Mouse (Mus musculus) stomach, embryonic 16.5 days (tissue): ENCODE results near the gene Traf3. TPM values are rescaled to one million over a fixed set of nuclear protein-coding genes. Genes with fewer than 3 reads are reported as not detected.
A peak's percentile ranks its signal among the peaks of the same experiment; 100 is the strongest.

ENCODE experiments used
- ATAC-seq: fragments of 200-750 bp; cut with Nextera tagmentation; 2 replicates; pipeline ENCODE4 v1.8.0; 2017; ENCODE audit warnings: moderate number of reproducible peaks, moderate TSS enrichment; ENCODE audit not compliant: insufficient read depth, low FRiP score
- H3K27ac ChIP-seq: fragments of 300-500 bp; sonication (generic); 2 replicates; pipeline ENCODE4 v1.5.1; 2014; ENCODE audit warnings: low read length
- H3K27me3 ChIP-seq: fragments of 300-500 bp; sonication (generic); 2 replicates; pipeline ENCODE4 v1.6.1; 2014; ENCODE audit warnings: low read length, control low read depth, mixed read lengths; ENCODE audit not compliant: control insufficient read depth, insufficient read depth
- H3K36me3 ChIP-seq: fragments of 300-500 bp; sonication (generic); 2 replicates; pipeline ENCODE4 v1.6.1; 2014; ENCODE audit warnings: low read length; ENCODE audit not compliant: control insufficient read depth, insufficient read depth
- H3K4me1 ChIP-seq: fragments of 300-500 bp; sonication (generic); 2 replicates; pipeline ENCODE4 v1.6.1; 2014; ENCODE audit warnings: low read length, control low read depth, mixed read lengths; ENCODE audit not compliant: control insufficient read depth, insufficient read depth
- H3K4me2 ChIP-seq: fragments of 300-500 bp; sonication (generic); 2 replicates; pipeline ENCODE4 v1.6.1; 2014; ENCODE audit warnings: low read depth, low read length, mixed read lengths
- H3K4me3 ChIP-seq: fragments of 300-500 bp; sonication (generic); replicated peaks from 2 replicates; pipeline ENCODE4 v1.5.1; 2014; ENCODE audit warnings: mild to moderate bottlenecking, low read length
- H3K9ac ChIP-seq: fragments of 300-500 bp; sonication (generic); 2 replicates; pipeline ENCODE4 v1.6.1; 2014; ENCODE audit warnings: low read length
- H3K9me3 ChIP-seq: fragments of 300-500 bp; sonication (generic); replicated peaks from 2 replicates; pipeline ENCODE4 v1.6.1; 2016; ENCODE audit warnings: low read length, control low read depth; ENCODE audit not compliant: control insufficient read depth
- WGBS: fragments of 180-500 bp; shearing (Covaris S2); extraction: QIAGEN DNeasy Blood & Tissue Kit; methylation state at CpG from one replicate; pipeline ENCODE4 v1.1.7; 2014; 5-methylcytosine and 5-hydroxymethylcytosine counted together
- polyA plus RNA-seq: library from polyadenylated mRNA; unstranded; fragments of >200 nt; fragmentation: Nextera tagmentation; extraction: Ambion mirVana; gene quantifications from 2 replicates; pipeline ENCODE4 v1.2.1, GENCODE M21; 2015

Traf3 gene
- polyA plus RNA-seq, 1 experiment from 2014 or later = 8.2 TPM

DNA sequence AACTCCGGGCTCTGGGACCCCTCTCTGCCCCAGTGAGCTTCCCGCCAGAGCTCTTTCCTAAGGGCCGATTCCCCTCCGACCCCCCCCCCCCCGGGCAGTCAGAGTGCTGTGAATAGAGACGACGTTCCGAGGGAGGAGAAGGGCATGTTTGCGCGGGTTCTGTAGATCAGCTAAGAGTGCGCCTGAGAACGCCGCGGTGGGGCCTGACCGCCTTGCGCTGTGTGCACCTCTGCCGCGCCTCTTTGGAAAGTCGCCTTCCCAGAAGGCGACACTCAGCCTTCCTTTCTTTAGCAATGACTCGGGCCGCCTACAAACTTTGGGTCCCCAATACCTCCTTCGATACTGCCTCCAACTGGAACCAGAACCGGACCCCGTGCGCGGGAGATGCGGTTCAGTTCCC is 105.2 kb downstream of the Traf3 start:
- no peak for ATAC-seq
- peak overlapping the region; percentile 32 for H3K4me2 ChIP-seq
- no peaks in the 10 kb centered on the region for H3K9me3 ChIP-seq
- no peak overlapping the region for H3K9ac ChIP-seq
- H3K27ac ChIP-seq = no peak overlapping the region
- 8% methylated on average over 28 of the region's 28 CpGs for WGBS
- peak overlapping the region; percentile 24 for H3K4me3 ChIP-seq
- H3K27me3 ChIP-seq = peaks cover 66% of the 10 kb centered on the region
- no peaks in the 10 kb centered on the region for H3K36me3 ChIP-seq
- H3K4me1 ChIP-seq = peaks cover 20% of the 10 kb centered on the region

DNA sequence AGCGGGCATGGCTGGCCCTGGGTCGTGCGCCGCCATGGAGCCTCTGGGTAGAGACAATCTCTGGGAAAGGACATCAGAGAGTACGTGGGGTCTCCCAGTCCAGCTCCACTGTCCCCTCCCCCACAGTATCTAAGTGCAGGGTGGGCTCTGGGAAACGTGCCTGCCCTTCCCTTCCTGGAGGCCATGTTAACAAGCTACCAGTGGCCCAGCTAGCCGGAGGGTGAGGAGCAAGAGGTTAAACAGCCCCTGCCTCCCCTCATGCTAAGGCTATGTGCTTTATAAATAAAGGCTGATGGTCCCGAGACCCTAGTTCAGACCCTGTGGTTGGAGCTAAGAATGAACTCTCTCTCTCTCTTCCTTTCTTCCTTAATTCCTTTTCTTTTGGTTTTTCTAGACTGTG is 105.8 kb downstream of the Traf3 start:
- H3K4me3 ChIP-seq = no peak overlapping the region
- H3K27ac ChIP-seq = no peak overlapping the region
- ATAC-seq = no peak
- H3K36me3 ChIP-seq = no peaks in the 10 kb centered on the region
- no peak overlapping the region for H3K9ac ChIP-seq
- no peak overlapping the region; the same call in 1 of the 2 replicates for H3K4me2 ChIP-seq
- peaks cover 72% of the 10 kb centered on the region for H3K27me3 ChIP-seq
- H3K9me3 ChIP-seq = no peaks in the 10 kb centered on the region
- peaks cover 20% of the 10 kb centered on the region for H3K4me1 ChIP-seq
- WGBS = 19% methylated on average over 8 of the region's 8 CpGs

DNA sequence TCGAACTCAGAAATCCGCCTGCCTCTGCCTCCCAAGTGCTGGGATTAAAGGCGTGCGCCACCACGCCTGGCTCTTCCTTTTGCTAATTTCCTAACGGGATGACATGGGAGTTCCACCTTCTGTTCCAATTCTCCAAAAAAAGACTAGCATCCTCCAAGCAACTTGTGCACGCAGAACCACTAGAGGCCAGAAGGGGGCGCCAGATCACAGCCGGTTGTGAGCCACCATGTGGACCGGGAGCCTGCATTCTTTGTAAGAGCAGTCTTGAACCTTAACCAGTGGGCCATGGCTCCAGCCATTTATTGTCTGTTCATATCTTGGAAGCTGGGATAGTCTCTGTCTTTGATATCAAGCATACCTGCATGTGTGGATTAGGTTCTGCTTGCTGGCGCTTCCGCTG is 106.2 kb downstream of the Traf3 start:
- H3K36me3 ChIP-seq = no peaks in the 10 kb centered on the region
- H3K27me3 ChIP-seq = peaks cover 74% of the 10 kb centered on the region
- no peak overlapping the region for H3K27ac ChIP-seq
- no peak for ATAC-seq
- no peak overlapping the region for H3K4me3 ChIP-seq
- H3K9me3 ChIP-seq = no peaks in the 10 kb centered on the region
- H3K4me1 ChIP-seq = peaks cover 20% of the 10 kb centered on the region
- no peak overlapping the region for H3K9ac ChIP-seq
- no peak overlapping the region for H3K4me2 ChIP-seq
- 21% methylated on average over 12 of the region's 12 CpGs for WGBS

DNA sequence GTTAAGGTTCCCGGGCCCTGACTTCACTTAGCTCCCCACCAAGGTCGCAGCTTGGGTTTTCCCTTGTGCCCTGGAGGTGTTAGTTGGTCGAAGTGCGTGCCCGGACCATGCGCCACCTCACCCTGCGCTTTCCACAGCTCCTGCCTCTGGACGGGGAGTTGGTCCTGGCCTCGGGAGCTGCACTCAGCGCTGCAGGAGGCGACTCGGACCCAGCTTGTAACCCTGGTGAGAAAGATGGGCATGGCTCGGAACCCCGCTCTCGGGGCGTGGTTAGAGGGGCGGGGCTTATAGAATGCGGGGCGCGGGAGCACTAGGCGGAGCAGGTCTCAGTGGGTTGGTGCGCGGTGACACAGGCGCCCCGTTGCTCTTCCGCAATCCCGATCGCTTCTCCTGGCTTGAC is 107.8 kb downstream of the Traf3 start:
- 2% methylated on average over 28 of the region's 28 CpGs for WGBS
- Histone ChIP-seq H3K4me1 (peaks cover 20% of the 10 kb centered on the region), H3K9me3 (0 out of 2 replicates have a peak, but pooled peaks cover 3% of the 10 kb centered on the region), H3K4me3 (peak overlapping the region; percentile 46), H3K4me2 (peak overlapping the region; percentile 72), H3K27me3 (peaks cover 74% of the 10 kb centered on the region), H3K9ac (peak overlapping the region; percentile 48; the same call in 1 of the 2 replicates), H3K27ac (no peak overlapping the region), H3K36me3 (no peaks in the 10 kb centered on the region)
- no peak for ATAC-seq

DNA sequence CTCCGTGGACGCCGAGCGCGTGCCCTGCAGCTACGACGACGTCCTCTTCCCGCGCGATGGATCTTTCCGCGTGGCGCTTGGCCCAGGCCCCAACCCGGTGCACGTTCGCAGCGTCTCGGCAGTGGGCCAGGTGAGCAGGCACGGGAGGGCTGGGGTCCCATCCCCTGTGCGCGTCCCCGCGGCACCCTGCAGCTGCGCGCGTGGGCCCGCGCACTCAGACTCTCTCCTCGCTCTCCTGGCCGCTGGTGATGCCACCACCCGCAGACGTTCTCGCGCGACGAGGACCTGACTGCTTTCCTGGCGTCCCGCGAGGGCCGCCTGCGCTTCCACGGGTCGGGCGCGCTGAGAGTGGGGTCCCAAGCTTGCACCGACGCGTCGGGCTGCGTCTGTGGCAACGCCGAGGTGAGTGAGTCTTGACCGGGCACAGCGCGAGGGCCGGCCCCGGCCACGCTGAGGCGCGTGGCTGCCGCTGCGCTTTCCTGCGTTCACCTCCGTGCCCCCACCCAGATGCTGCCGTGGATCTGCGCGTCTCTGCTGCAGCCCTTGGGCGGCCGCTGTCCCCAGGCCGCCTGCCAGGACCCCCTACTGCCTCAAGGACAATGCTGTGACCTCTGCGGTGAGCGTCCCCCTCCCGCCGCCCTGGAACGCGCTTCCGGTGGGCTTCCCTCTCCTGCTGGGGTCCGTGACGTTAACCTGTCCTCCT is 108.4 kb downstream of the Traf3 start:
- WGBS = 3% methylated on average over 80 of the region's 80 CpGs
- Histone ChIP-seq H3K27me3 (peaks cover 74% of the 10 kb centered on the region), H3K9ac (peak overlapping the region; percentile 48), H3K27ac (no peak overlapping the region), H3K9me3 (0 out of 2 replicates have a peak, but pooled peaks cover 4% of the 10 kb centered on the region), H3K4me1 (peaks cover 20% of the 10 kb centered on the region), H3K4me3 (peak overlapping the region; percentile 46), H3K4me2 (peak overlapping the region; percentile 72), H3K36me3 (no peaks in the 10 kb centered on the region)
- no peak for ATAC-seq

DNA sequence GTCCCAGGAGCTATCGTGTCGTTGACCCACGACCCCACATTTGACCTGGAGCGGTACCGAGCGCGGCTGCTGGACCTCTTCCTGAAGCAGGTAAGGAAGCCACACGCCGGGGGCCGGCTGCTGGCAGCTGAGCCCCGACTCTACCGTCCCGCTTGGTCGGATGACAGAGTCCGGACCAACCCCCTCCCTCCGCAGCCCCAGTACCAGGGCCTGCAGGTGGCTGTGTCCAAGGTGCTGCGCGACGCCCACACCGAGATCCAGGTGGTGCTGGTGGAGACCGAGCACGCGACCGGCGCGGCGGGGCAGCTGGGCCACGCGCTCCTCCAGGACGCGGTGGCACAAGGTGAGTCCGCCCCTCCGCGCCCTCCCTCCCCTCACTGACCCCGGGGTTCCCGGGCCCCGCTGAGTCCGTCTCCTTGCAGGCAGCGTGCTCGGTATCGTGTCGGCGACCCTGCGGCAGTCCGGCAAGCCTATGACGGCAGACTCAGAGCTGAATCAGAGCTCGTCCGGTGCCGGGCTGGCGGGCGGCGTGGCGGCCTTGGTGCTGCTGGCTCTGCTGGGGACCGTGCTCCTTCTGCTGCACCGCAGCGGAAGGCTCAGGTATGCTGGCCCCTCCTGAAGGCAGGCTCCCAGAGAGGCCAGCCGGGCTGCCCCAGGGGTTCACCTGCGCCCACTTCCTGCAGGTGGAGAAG is 109.1 kb downstream of the Traf3 start:
- Histone ChIP-seq H3K4me2 (peak overlapping the region; percentile 72), H3K27me3 (peaks cover 68% of the 10 kb centered on the region), H3K27ac (no peak overlapping the region), H3K9ac (peak overlapping the region; percentile 35; the same call in 1 of the 2 replicates), H3K9me3 (0 out of 2 replicates have a peak, but pooled peaks cover 4% of the 10 kb centered on the region), H3K4me3 (peak overlapping the region; percentile 46), H3K4me1 (peaks cover 20% of the 10 kb centered on the region), H3K36me3 (no peaks in the 10 kb centered on the region)
- 1% methylated on average over 57 of the region's 58 CpGs for WGBS
- 0 out of 2 replicates have a peak, but pooled peaks have one; percentile 12 for ATAC-seq

DNA sequence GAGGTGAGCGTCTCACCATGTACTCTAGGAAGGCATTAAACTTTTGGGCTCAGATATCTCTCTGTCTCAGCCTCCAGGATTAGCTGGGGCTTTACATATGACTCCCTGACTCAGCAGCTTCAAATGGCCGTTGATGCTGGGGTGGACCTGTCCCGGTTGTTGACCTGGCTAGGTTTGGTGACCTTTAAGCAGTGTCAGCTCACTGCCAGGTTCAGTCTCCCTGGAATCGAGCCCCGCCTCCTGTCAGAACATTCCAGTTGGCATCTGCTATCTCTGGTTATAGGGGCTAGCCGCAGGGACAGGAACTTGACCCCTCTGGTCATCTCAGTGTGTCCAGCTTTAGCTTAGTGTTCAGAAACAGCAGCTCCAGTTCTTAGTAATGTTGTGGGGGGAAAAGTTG is 110.2 kb downstream of the Traf3 start:
- no peak overlapping the region for H3K9ac ChIP-seq
- no peak for ATAC-seq
- H3K27me3 ChIP-seq = peaks cover 58% of the 10 kb centered on the region
- peaks cover 20% of the 10 kb centered on the region for H3K4me1 ChIP-seq
- no peaks in the 10 kb centered on the region for H3K36me3 ChIP-seq
- 46% methylated on average over 6 of the region's 6 CpGs for WGBS
- no peak overlapping the region for H3K4me3 ChIP-seq
- H3K4me2 ChIP-seq = no peak overlapping the region
- H3K27ac ChIP-seq = no peak overlapping the region
- 0 out of 2 replicates have a peak, but pooled peaks cover 4% of the 10 kb centered on the region for H3K9me3 ChIP-seq

DNA sequence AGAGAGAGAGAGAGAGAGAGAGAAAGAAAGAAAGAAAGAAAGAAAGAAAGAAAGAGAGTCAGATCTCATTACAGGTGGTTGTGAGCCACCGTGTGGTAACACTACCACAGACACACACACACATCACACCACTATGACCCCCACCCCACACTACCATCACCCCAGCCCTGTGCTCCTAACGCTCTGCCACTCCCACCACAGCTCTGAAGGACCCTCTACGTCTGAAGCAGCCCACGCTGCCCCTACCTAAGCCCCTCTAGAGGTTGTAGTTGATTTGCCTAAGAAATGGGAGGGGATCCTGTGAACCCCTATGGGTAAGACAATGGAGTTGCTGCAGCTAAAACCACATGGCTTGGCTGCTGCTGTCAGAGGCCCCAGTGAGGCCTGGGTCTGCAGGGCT is 117.4 kb downstream of the Traf3 start:
- Histone ChIP-seq H3K9me3 (0 out of 2 replicates have a peak, but pooled peaks cover 4% of the 10 kb centered on the region), H3K4me1 (peaks cover 3% of the 10 kb centered on the region; the same call in 1 of the 2 replicates), H3K4me2 (no peak overlapping the region), H3K9ac (no peak overlapping the region), H3K27ac (no peak overlapping the region), H3K27me3 (no peaks in the 10 kb centered on the region), H3K36me3 (no peaks in the 10 kb centered on the region), H3K4me3 (no peak overlapping the region)
- no peak for ATAC-seq
- 79% methylated on average over 4 of the region's 4 CpGs for WGBS

DNA sequence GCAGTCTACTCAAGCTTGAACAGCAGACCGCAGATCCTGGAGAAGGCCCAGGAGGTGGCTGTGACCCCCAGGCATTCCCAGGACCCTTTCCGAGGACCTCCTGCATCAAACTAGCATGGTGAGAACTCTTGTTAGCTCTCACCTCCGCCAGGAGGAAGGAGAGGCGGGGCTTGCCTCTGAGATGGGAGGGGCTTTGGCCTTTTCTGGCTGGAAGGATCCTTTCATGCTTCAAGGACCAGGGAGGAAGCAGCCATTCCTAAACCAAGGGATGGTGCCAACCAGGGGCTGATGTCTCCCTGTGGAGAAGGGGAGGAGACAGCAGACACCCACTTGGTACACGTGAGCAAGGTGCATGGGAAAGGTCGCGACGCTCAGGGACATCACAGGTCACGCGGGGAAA is 118.4 kb downstream of the Traf3 start:
- Histone ChIP-seq H3K4me1 (peaks cover 3% of the 10 kb centered on the region; the same call in 1 of the 2 replicates), H3K27ac (no peak overlapping the region), H3K9ac (no peak overlapping the region), H3K9me3 (no peaks in the 10 kb centered on the region), H3K4me3 (no peak overlapping the region), H3K27me3 (no peaks in the 10 kb centered on the region), H3K36me3 (no peaks in the 10 kb centered on the region), H3K4me2 (peak overlapping the region; percentile 17)
- WGBS = 30% methylated on average over 10 of the region's 10 CpGs
- no peak for ATAC-seq
